Comparison of ENCODE assay signal across 8 mouse cellular contexts in the genomic region with DNA sequence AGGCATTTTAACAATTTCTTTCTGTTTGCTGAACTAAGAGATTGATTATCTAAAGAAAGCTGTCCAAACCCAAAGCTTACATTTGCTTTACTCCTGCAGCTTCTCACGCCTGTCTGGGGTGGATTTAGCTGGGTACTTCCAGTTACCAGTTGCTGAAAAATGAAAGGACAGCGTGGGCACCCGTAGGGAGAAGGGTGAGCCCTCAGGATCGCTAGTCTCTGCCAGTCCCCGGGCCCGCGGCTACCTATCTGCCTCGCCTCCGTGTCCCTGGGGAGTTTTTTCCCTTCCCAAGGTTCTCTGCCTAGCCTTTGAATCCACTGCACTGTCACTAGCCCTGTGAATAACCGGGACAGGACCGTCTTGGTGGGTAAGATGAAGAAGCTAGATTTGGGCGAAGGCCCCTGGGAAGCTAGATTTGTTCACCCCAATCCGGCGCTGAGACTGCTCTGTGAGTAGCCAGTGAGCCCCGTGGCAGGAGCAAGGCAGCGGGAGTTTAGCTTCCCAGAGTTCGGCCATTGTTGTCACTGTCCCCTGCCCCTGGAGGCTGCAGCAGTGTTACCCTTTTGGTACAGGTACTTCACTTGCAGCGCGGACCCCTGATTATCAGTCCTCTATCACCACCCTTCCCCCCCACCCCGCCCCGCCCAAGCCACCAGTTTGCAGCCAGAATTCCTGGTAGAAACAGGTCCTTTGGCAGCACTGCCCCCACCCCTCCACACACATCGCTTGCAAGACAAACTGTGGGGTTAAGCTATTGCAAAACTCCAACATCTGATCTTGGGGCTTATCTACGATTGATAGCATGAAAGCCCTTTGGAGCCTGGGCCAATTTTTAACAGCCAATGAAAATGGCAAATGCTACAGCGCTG. TPM values are rescaled to one million over a fixed set of nuclear protein-coding genes. Genes with fewer than 3 reads are reported as not detected.
DNase-seq lines count a peak whose midpoint lies in the region; ATAC-seq and TF ChIP-seq lines count a peak whose summit lies in the region.

No protein-coding gene starts in this region.

- H3K4me3 ChIP-seq in ES-E14 (ENCODE audit: insufficient read depth in 1 of 2, low read depth in 1 of 2, low read length in 2 of 2, poor library complexity in 1 of 2, severe bottlenecking in 1 of 2): peak overlapping the region; percentile 16 to 43; a peak in 3 of 4 replicates
- H3K4me3 ChIP-seq in embryonic facial prominence, embryonic 13.5 days: peak overlapping the region; percentile 38
- peak overlapping the region; percentile 33 for H3K4me3 ChIP-seq in hindbrain, embryonic 14.5 days (replicated peaks; ENCODE audit: low read length)
- H3K4me3 ChIP-seq in limb, embryonic 11.5 days (ENCODE audit: low read depth, low read length): 0 out of 2 replicates have a peak overlapping the region, but pooled peaks have one; percentile 14
- H3K4me3 ChIP-seq in midbrain, embryonic 12.5 days: peak overlapping the region; percentile 37

- in situ Hi-C loops in ES-E14 (cut with MboI; ENCODE audit: low sequenced_read_pairs in 2 of 2, unreplicated experiment in 2 of 2): no loop called here

- no peak overlapping the region for H3K27ac ChIP-seq in ES-E14 (ENCODE audit: insufficient read depth, low read depth, low read length, poor library complexity, severe bottlenecking)
- no peak overlapping the region for H3K27ac ChIP-seq in embryonic facial prominence, embryonic 13.5 days
- no peak overlapping the region for H3K27ac ChIP-seq in hindbrain, embryonic 14.5 days
- no peak overlapping the region for H3K27ac ChIP-seq in limb, embryonic 11.5 days (replicated peaks; ENCODE audit: low read depth, low read length)
- no peak overlapping the region for H3K27ac ChIP-seq in midbrain, embryonic 12.5 days (replicated peaks)

- no peaks in the 10 kb centered on the region for H3K27me3 ChIP-seq in embryonic facial prominence, embryonic 13.5 days
- H3K27me3 ChIP-seq in hindbrain, embryonic 14.5 days (ENCODE audit: control insufficient read depth, insufficient read depth, low read length): no peaks in the 10 kb centered on the region
- no peaks in the 10 kb centered on the region for H3K27me3 ChIP-seq in limb, embryonic 11.5 days (ENCODE audit: control insufficient read depth, insufficient read depth, low read length)
- no peaks in the 10 kb centered on the region for H3K27me3 ChIP-seq in midbrain, embryonic 12.5 days

- peak overlapping the region; percentile 63 for H3K4me2 ChIP-seq in embryonic facial prominence, embryonic 13.5 days
- H3K4me2 ChIP-seq in hindbrain, embryonic 14.5 days (replicated peaks): peak overlapping the region; percentile 64
- peak overlapping the region; percentile 41 for H3K4me2 ChIP-seq in limb, embryonic 11.5 days (ENCODE audit: low read depth, severe bottlenecking)
- H3K4me2 ChIP-seq in midbrain, embryonic 12.5 days (replicated peaks): peak overlapping the region; percentile 50

- 25% methylated on average over 24 of the region's 24 CpGs for WGBS in embryonic facial prominence, embryonic 13.5 days
- 20% methylated on average over 24 of the region's 24 CpGs for WGBS in hindbrain, embryonic 14.5 days
- WGBS in limb, embryonic 11.5 days: 29% methylated on average over 24 of the region's 24 CpGs
- 20% methylated on average over 24 of the region's 24 CpGs for WGBS in midbrain, embryonic 12.5 days

- DNase-seq in ES-E14 (ENCODE audit: low read depth, low spot score): peak; percentile 4
- peak; percentile 46 for DNase-seq in adrenal gland, postnatal 10 days
- peak; percentile 23 for DNase-seq in hindbrain, embryonic 14.5 days (ENCODE audit: low spot score)
- peak; percentile 26 for DNase-seq in limb, embryonic 11.5 days (ENCODE audit: low spot score)
- no peak for DNase-seq in thymus, postnatal 4 days
- DNase-seq in urinary bladder, postnatal 25 days (ENCODE audit: low spot score): no peak

- H3K9me3 ChIP-seq in ES-E14 (ENCODE audit: control insufficient read depth, insufficient read depth, low read depth, low read length): no peaks in the 10 kb centered on the region
- no peaks in the 10 kb centered on the region for H3K9me3 ChIP-seq in embryonic facial prominence, embryonic 13.5 days
- no peaks in the 10 kb centered on the region for H3K9me3 ChIP-seq in hindbrain, embryonic 14.5 days (ENCODE audit: control insufficient read depth, low read length)
- H3K9me3 ChIP-seq in limb, embryonic 11.5 days (ENCODE audit: control insufficient read depth, low read length): no peaks in the 10 kb centered on the region
- H3K9me3 ChIP-seq in midbrain, embryonic 12.5 days: no peaks in the 10 kb centered on the region

- no peaks in the 10 kb centered on the region for H3K36me3 ChIP-seq in ES-E14 (ENCODE audit: control insufficient read depth, insufficient read depth, low read length, poor library complexity, severe bottlenecking)
- no peaks in the 10 kb centered on the region for H3K36me3 ChIP-seq in embryonic facial prominence, embryonic 13.5 days
- no peaks in the 10 kb centered on the region for H3K36me3 ChIP-seq in hindbrain, embryonic 14.5 days (replicated peaks; ENCODE audit: control insufficient read depth, insufficient read depth)
- H3K36me3 ChIP-seq in limb, embryonic 11.5 days (ENCODE audit: control insufficient read depth, insufficient read depth, low read length): no peaks in the 10 kb centered on the region
- no peaks in the 10 kb centered on the region for H3K36me3 ChIP-seq in midbrain, embryonic 12.5 days

- no peak for ATAC-seq in embryonic facial prominence, embryonic 13.5 days (ENCODE audit: insufficient number of reproducible peaks, insufficient read depth, low FRiP score, low TSS enrichment, low read depth)
- ATAC-seq in hindbrain, embryonic 14.5 days (ENCODE audit: low FRiP score): peak; percentile 72
- no peak for ATAC-seq in limb, embryonic 11.5 days (ENCODE audit: insufficient number of reproducible peaks, low FRiP score, low TSS enrichment, low read depth)
- peak; percentile 65; the same call in 1 of the 2 replicates for ATAC-seq in midbrain, embryonic 12.5 days (ENCODE audit: low FRiP score, low read depth)

- H3K9ac ChIP-seq in ES-E14 (ENCODE audit: insufficient read depth, low read depth, low read length, poor library complexity, severe bottlenecking): peak overlapping the region; percentile 59
- H3K9ac ChIP-seq in embryonic facial prominence, embryonic 13.5 days: peak overlapping the region; percentile 61
- peak overlapping the region; percentile 60 for H3K9ac ChIP-seq in hindbrain, embryonic 14.5 days
- peak overlapping the region; percentile 34 for H3K9ac ChIP-seq in limb, embryonic 11.5 days (ENCODE audit: low read length)
- H3K9ac ChIP-seq in midbrain, embryonic 12.5 days (replicated peaks): peak overlapping the region; percentile 43

- H3K4me1 ChIP-seq in ES-E14 (ENCODE audit: control insufficient read depth in 2 of 2, insufficient read depth in 2 of 2, low read length in 2 of 2, poor library complexity in 1 of 2): no peaks in the 10 kb centered on the region
- H3K4me1 ChIP-seq in embryonic facial prominence, embryonic 13.5 days: no peaks in the 10 kb centered on the region
- no peaks in the 10 kb centered on the region for H3K4me1 ChIP-seq in hindbrain, embryonic 14.5 days (replicated peaks; ENCODE audit: control insufficient read depth, insufficient read depth, low read length)
- no peaks in the 10 kb centered on the region for H3K4me1 ChIP-seq in limb, embryonic 11.5 days (ENCODE audit: control insufficient read depth, insufficient read depth, low read length)
- no peaks in the 10 kb centered on the region for H3K4me1 ChIP-seq in midbrain, embryonic 12.5 days

TF ChIP-seq in ES-E14, 5 proteins besides CTCF, POLR2A, EP300 and RAD21:
- no peak for TF ChIP-seq ZC3H11A (IDR thresholded peaks at IDR 0.05; ENCODE audit: borderline replicate concordance, low read depth, low read length)
- TF ChIP-seq CHD2 (IDR thresholded peaks at IDR 0.05; ENCODE audit: low read depth, low read length): no peak
- TF ChIP-seq ZNF384 (IDR thresholded peaks at IDR 0.05; ENCODE audit: low read depth, low read length): no peak
- TF ChIP-seq MAFK (IDR thresholded peaks at IDR 0.05; ENCODE audit: insufficient read depth, low read depth, low read length): no peak
- no peak for TF ChIP-seq HCFC1 (IDR thresholded peaks at IDR 0.05; ENCODE audit: borderline replicate concordance, insufficient read depth, low read length)

RNA-seq across cellular contexts. Expression of a gene that starts 1.3 kb away (rescaled TPM):
- total RNA-seq in ES-E14 (2012; rRNA removed): not detected in 2 replicates
- total RNA-seq in adrenal gland, postnatal 10 days (2021): 10 to 100 TPM; 40.7 to 74.4 TPM
- 0.17 and 2.2 TPM in 2 replicates for polyA plus RNA-seq in embryonic facial prominence, embryonic 13.5 days (2015; fragmentation: Nextera tagmentation; extraction: Ambion mirVana)
- 0.51 and 0.94 TPM in 2 replicates for polyA plus RNA-seq in hindbrain, embryonic 14.5 days (2014; fragmentation: Nextera tagmentation; extraction: Ambion mirVana)
- polyA plus RNA-seq in limb, embryonic 11.5 days (2014; fragmentation: Nextera tagmentation; extraction: Ambion mirVana): 0.18 TPM in 1 of 2 replicates, not detected in the other
- polyA plus RNA-seq in midbrain, embryonic 12.5 days (2016; fragmentation: Nextera tagmentation; extraction: Ambion mirVana): 0.14 and 0.65 TPM in 2 replicates

Comparison
In these comparisons a context has a peak if more than half of its experiments do, and no peak if none do; other contexts are left out.
1. DNase-seq: peak in ES-E14 (single experiment), adrenal gland, postnatal 10 days (single experiment), hindbrain, embryonic 14.5 days (single experiment) and limb, embryonic 11.5 days (single experiment); none in thymus, postnatal 4 days (single experiment) and urinary bladder, postnatal 25 days (single experiment).
2. ATAC-seq: peak in hindbrain, embryonic 14.5 days (single experiment) and midbrain, embryonic 12.5 days (single experiment); none in embryonic facial prominence, embryonic 13.5 days (single experiment) and limb, embryonic 11.5 days (single experiment).
3. Peak in every context shown above with its lines, with median percentiles within 50 percentile points of each other: H3K4me3 ChIP-seq, H3K9ac ChIP-seq and H3K4me2 ChIP-seq.